Mouse (Mus musculus) ES-E14 (cell line): Measurements from ENCODE around the gene Col6a3. TPM values are rescaled to one million over a fixed set of nuclear protein-coding genes. Genes with fewer than 3 reads are reported as not detected.

Experiments
- DNase-seq: peaks from one replicate; pipeline ENCODE4 v3.0.0-alpha.2; 2013; ENCODE audit warnings: low read depth, low spot score
- H3K27ac ChIP-seq: 2 replicates; pipeline ENCODE4 v1.5.1; 2012; ENCODE audit warnings: low read depth, mild to moderate bottlenecking, low read length, moderate library complexity, mixed read lengths; ENCODE audit not compliant: poor library complexity, insufficient read depth, severe bottlenecking
- H3K36me3 ChIP-seq: 2 replicates; pipeline ENCODE4 v1.6.1; 2012; ENCODE audit warnings: mild to moderate bottlenecking, low read length, moderate library complexity, mixed read lengths; ENCODE audit not compliant: control insufficient read depth, poor library complexity, insufficient read depth, severe bottlenecking
- H3K4me1 ChIP-seq, 2 experiments: fragments of 150-350 bp in 1 of 2; sonication (generic) in 1 of 2; 2 replicates each; pipeline ENCODE4 v1.6.1; 2012; ENCODE audit warnings: low read length in 2 of 2, mild to moderate bottlenecking in 1 of 2, mixed read lengths in 1 of 2; ENCODE audit not compliant: control insufficient read depth in 2 of 2, insufficient read depth in 2 of 2, poor library complexity in 1 of 2
- H3K4me3 ChIP-seq, 2 experiments: fragments of 150-350 bp in 1 of 2; sonication (generic) in 1 of 2; 2 replicates each; pipeline ENCODE4 v1.5.1; 2012; ENCODE audit warnings: low read length in 2 of 2, low read depth in 1 of 2, mild to moderate bottlenecking in 1 of 2, mixed read lengths in 1 of 2; ENCODE audit not compliant: insufficient read depth in 1 of 2, poor library complexity in 1 of 2, severe bottlenecking in 1 of 2
- H3K9ac ChIP-seq: 2 replicates; pipeline ENCODE4 v1.6.1; 2012; ENCODE audit warnings: low read depth, mild to moderate bottlenecking, low read length, mixed read lengths; ENCODE audit not compliant: poor library complexity, insufficient read depth, severe bottlenecking
- H3K9me3 ChIP-seq: fragments of 150-350 bp; sonication (generic); 2 replicates; pipeline ENCODE4 v1.6.1; 2012; ENCODE audit warnings: low read depth, mild to moderate bottlenecking, low read length; ENCODE audit not compliant: control insufficient read depth, insufficient read depth
- CHD2 ChIP-seq: IDR thresholded peaks from 2 replicates; pipeline ENCODE4 v1.6.1; 2014; ENCODE audit warnings: mild to moderate bottlenecking, low read depth, low read length, inconsistent platforms
- HCFC1 ChIP-seq: IDR thresholded peaks from 2 replicates; pipeline ENCODE4 v1.6.1; 2012; ENCODE audit warnings: low read length, inconsistent platforms, borderline replicate concordance; ENCODE audit not compliant: insufficient read depth
- MAFK ChIP-seq: IDR thresholded peaks from 2 replicates; pipeline ENCODE4 v1.6.1; 2014; ENCODE audit warnings: mild to moderate bottlenecking, low read depth, low read length, inconsistent platforms; ENCODE audit not compliant: insufficient read depth
- ZC3H11A ChIP-seq: IDR thresholded peaks from 2 replicates; pipeline ENCODE4 v1.6.1; 2012; ENCODE audit warnings: low read depth, mild to moderate bottlenecking, inconsistent platforms, low read length, borderline replicate concordance
- ZNF384 ChIP-seq: IDR thresholded peaks from 2 replicates; pipeline ENCODE4 v1.6.1; 2012; ENCODE audit warnings: low read depth, low read length, inconsistent platforms
- in situ Hi-C, 2 experiments: fragments of 600-800 bp; cut with MboI; formaldehyde crosslinking; loops; one replicate each; pipeline ENCODE4 v1.15.1; 2025; ENCODE audit warnings: low sequenced_read_pairs in 2 of 2, inconsistent platforms in 1 of 2; ENCODE audit not compliant: unreplicated experiment in 2 of 2
- total RNA-seq: library from RNA; depleted of rRNA; stranded (reverse); fragments of 300-350 nt; gene quantifications from 2 replicates; pipeline ENCODE4 v1.2.3, GENCODE M21; 2012

The Col6a3 gene
- total RNA-seq, 1 experiment: 0.89 TPM

DNA sequence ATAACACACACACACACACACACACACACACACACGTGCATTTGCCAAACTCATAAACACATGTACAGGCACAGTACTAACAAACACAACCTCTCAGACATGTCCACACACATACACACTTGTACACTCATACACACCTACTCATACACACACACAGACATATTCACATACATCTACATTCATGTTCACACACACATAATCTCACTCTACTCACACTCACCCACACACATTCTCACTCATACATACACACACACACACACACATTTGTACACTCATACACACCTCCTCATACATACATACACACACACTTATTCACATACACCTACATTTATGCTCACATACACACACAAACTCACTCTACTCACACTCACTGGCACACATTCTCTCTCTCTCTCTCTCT, 100.3 kb downstream of the Col6a3 start:
- no peak overlapping the region for H3K4me3 ChIP-seq
- no peak overlapping the region for H3K9ac ChIP-seq
- TF ChIP-seq ZC3H11A (no peak), MAFK (no peak)
- no peak overlapping the region for H3K27ac ChIP-seq
- H3K36me3 ChIP-seq: no peaks in the 10 kb centered on the region
- no peaks in the 10 kb centered on the region for H3K9me3 ChIP-seq
- H3K4me1 ChIP-seq: no peaks in the 10 kb centered on the region; a peak in 1 of 4 replicates
- DNase-seq: no peak
- in situ Hi-C loops: no loop called here

DNA sequence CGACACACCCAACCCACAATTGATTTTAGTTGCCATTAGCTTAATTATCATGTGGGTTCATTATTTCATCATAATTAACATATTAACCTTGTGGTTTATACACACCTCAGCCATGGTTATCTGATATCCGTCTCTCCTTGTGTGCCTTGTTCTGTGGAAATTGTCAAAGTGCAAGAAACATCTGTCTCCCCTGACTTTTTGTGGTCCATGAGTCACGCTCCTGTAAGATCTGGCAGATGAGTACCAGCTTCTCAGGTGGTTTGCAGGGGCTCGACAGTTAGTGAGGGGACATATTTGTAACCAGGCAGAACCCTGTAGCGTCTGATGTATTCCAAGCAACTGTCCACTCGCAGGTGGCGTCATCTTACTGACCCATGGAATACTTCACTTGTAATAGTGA, 101.1 kb downstream of the Col6a3 start:
- Histone ChIP-seq H3K4me3 (no peak overlapping the region), H3K4me1 (no peaks in the 10 kb centered on the region; a peak in 1 of 4 replicates), H3K9ac (no peak overlapping the region), H3K9me3 (no peaks in the 10 kb centered on the region), H3K27ac (no peak overlapping the region), H3K36me3 (no peaks in the 10 kb centered on the region)
- TF ChIP-seq ZNF384 (no peak), HCFC1 (no peak), CHD2 (no peak)
- in situ Hi-C loops: no loop called here
- no peak for DNase-seq

DNA sequence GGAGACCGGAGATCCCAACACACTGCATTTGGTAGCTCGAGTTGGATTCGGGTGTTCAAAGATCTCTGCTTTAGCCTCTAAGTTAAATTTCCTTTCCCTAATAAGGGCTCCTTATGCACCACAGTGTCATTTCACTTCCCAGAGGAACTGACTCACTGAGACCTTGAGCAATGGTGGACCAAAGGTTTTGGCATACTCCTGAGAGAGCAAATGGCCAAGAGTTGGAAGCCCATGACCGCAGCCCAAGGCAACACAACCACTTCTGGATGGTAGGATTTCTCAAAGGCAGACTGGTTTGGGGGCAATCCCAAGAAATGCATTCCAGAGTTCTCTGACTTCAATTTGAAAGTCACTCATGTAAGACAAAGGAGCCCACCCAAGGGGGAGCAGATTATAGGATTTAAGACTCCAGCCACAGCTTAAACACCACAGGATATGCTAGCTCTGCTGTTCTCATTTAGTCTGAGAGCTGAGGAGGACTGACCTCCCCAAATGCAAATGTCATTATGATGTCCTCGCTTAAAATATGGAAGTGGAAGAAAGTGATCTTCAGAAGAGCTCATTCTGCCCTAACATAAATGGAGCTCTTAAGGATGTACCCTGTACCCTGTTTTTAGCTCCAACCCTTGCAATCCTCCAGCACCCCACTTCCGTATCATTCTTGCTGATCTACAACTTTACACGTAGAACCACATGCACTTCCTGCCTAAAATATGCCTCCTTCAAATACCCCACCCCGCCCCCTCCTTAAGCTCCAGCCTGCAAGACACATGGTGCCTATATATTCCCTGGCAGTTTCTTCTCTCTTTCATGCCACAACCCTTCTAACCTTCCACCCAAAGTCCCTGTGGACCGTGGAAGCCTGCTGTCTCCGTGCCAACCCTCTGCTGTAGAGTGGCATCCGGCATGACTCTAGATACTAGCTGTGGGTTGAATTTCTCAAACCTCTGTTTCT, 103.3 kb downstream of the Col6a3 start:
- in situ Hi-C loops: no loop called here
- H3K4me1 ChIP-seq: no peaks in the 10 kb centered on the region; a peak in 1 of 4 replicates
- DNase-seq: no peak
- no peaks in the 10 kb centered on the region for H3K36me3 ChIP-seq
- TF ChIP-seq ZNF384 (no peak), CHD2 (no peak), ZC3H11A (no peak), HCFC1 (no peak)
- no peaks in the 10 kb centered on the region for H3K9me3 ChIP-seq
- no peak overlapping the region for H3K4me3 ChIP-seq
- no peak overlapping the region for H3K9ac ChIP-seq
- no peak overlapping the region for H3K27ac ChIP-seq

DNA sequence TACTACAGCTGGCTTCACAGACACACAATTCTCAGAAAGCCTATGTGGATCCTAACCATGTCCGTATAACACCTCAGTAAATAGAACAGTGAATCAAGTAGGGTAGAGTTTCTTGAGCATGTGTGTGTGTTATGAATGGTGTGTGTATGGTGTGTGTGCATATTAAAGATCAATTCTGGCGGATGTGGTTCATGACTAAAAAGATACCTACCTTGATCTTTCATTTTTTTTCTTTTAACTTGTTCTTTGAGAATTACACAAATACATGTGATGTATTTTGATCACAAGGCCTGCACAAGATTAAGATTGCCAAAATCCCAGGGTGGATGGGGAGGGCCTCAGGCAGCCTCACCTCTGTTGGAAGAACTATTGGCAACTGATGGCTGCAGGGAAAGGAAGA, 104.9 kb downstream of the Col6a3 start:
- DNase-seq: no peak
- in situ Hi-C loops: no loop called here
- no peaks in the 10 kb centered on the region for H3K4me1 ChIP-seq
- no peak overlapping the region for H3K27ac ChIP-seq
- TF ChIP-seq MAFK: no peak
- no peak for TF ChIP-seq CHD2
- no peak for TF ChIP-seq HCFC1
- no peak for TF ChIP-seq ZC3H11A
- TF ChIP-seq ZNF384: no peak
- H3K36me3 ChIP-seq: no peaks in the 10 kb centered on the region
- no peak overlapping the region for H3K9ac ChIP-seq
- H3K9me3 ChIP-seq: no peaks in the 10 kb centered on the region
- H3K4me3 ChIP-seq: no peak overlapping the region

DNA sequence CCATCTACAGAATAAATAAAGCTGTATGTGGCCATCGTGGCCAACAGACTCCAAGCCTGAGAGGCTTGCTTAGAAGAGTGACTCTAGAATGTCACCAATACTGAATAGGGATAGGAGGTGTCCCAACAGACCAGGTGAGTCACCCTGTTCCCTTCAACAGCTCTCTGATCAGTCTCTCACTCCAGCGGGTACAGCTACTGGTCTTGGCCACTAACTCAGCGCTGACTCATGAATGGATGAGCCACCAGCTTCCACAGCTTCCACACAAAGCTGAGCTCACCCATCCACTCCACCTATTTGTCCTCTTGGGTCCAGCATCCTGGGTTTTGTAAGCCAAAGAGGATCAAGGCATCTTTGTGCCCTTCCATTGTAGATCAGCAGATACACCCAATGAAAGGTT, 114.3 kb downstream of the Col6a3 start:
- in situ Hi-C loops: no loop called here
- DNase-seq: no peak
- no peak overlapping the region for H3K27ac ChIP-seq
- H3K4me1 ChIP-seq: no peaks in the 10 kb centered on the region
- no peaks in the 10 kb centered on the region for H3K9me3 ChIP-seq
- no peaks in the 10 kb centered on the region for H3K36me3 ChIP-seq
- TF ChIP-seq ZC3H11A (no peak), ZNF384 (no peak), HCFC1 (no peak), CHD2 (no peak), MAFK (no peak)
- no peak overlapping the region for H3K4me3 ChIP-seq
- H3K9ac ChIP-seq: no peak overlapping the region
